Mouse (Mus musculus) adrenal gland, adult 18-20 months (tissue): ENCODE results near the gene Trp53i11. TPM values are rescaled to one million over a fixed set of nuclear protein-coding genes. Genes with fewer than 3 reads are reported as not detected.

Experiments
- DNase-seq, 2 experiments: peaks; one replicate each; pipeline ENCODE4 v3.0.0; 2021 to 2022; ENCODE audit warnings: low spot score in 2 of 2
- total RNA-seq, 2 experiments: library from RNA; stranded (reverse); gene quantifications; 1 replicate in 1 of 2; 2 replicates in 1 of 2; pipeline ENCODE4 v1.2.3; 2021

Trp53i11 gene
- total RNA-seq, 2 experiments from 2014 or later = 51.6 to 83.8 TPM

- DNase-seq = no peak
Measured at GRCm38 (mm10) chr2:93192182-93192560, 4.8 kb downstream of the Trp53i11 start.

GRCm38 (mm10) chr2:93192671-93193080 lies 5.3 kb downstream of the Trp53i11 start:
- no peak for DNase-seq

- no peak for DNase-seq
Measured at GRCm38 (mm10) chr2:93193806-93194205, 6.5 kb downstream of the Trp53i11 start.

GRCm38 (mm10) chr2:93198846-93199245 lies 11.5 kb downstream of the Trp53i11 start:
- DNase-seq = peak; percentile 97 to 99

- peak in 1 of 2 experiments; percentile 66 for DNase-seq
Measured at GRCm38 (mm10) chr2:93199531-93199974, 12.2 kb downstream of the Trp53i11 start.

GRCm38 (mm10) chr2:93200681-93201340 lies 13.5 kb downstream of the Trp53i11 start:
- no peak for DNase-seq

- DNase-seq = no peak
Measured at GRCm38 (mm10) chr2:93201997-93202396, 14.6 kb downstream of the Trp53i11 start.

- DNase-seq = no peak
Measured at GRCm38 (mm10) chr2:93202782-93203181, 15.4 kb downstream of the Trp53i11 start.

- DNase-seq = peak; percentile 63 to 72
Measured at GRCm38 (mm10) chr2:93203682-93204081, 16.3 kb downstream of the Trp53i11 start.

- no peak for DNase-seq
Measured at GRCm38 (mm10) chr2:93204571-93204970, 17.2 kb downstream of the Trp53i11 start.

- DNase-seq = no peak
Measured at GRCm38 (mm10) chr2:93206126-93206525, 18.8 kb downstream of the Trp53i11 start.

GRCm38 (mm10) chr2:93212386-93212785 lies 25.0 kb downstream of the Trp53i11 start:
- DNase-seq = no peak

GRCm38 (mm10) chr2:93212865-93213264 lies 25.5 kb downstream of the Trp53i11 start:
- no peak for DNase-seq

- no peak for DNase-seq
Measured at GRCm38 (mm10) chr2:93214192-93214591, 26.8 kb downstream of the Trp53i11 start.

- no peak for DNase-seq
Measured at GRCm38 (mm10) chr2:93215790-93216189, 28.4 kb downstream of the Trp53i11 start.

- peak; percentile 84 to 89 for DNase-seq
Measured at GRCm38 (mm10) chr2:93217015-93217414, 29.7 kb downstream of the Trp53i11 start.

GRCm38 (mm10) chr2:93218353-93218990 lies 31.1 kb downstream of the Trp53i11 start:
- no peak for DNase-seq

GRCm38 (mm10) chr2:93219576-93219975 lies 32.2 kb downstream of the Trp53i11 start:
- DNase-seq = no peak

- DNase-seq = no peak
Measured at GRCm38 (mm10) chr2:93220447-93220846, 33.1 kb downstream of the Trp53i11 start.

GRCm38 (mm10) chr2:93223463-93223862 lies 36.1 kb downstream of the Trp53i11 start:
- DNase-seq = peak; percentile 47 to 52

- peak; percentile 95 to 96 for DNase-seq
Measured at GRCm38 (mm10) chr2:93226606-93227595, 39.6 kb downstream of the Trp53i11 start.
